Mouse (Mus musculus) lung, postnatal 0 days (tissue): ENCODE results near the gene Tmem80.

Source experiments
- CTCF ChIP-seq: IDR thresholded peaks from 2 replicates; pipeline ENCODE4 v1.5.1; 2016; ENCODE audit warnings: antibody characterized with exemption, mild to moderate bottlenecking
- EP300 ChIP-seq: IDR thresholded peaks from 2 replicates; pipeline ENCODE4 v1.6.1; 2016; ENCODE audit warnings: antibody characterized with exemption, mild to moderate bottlenecking, control low read depth

GRCm38 (mm10) chr7:141282756-141283155 lies 44.8 kb upstream of the Tmem80 start:
- TF ChIP-seq CTCF (no peak), EP300 (no peak)
